In genomic region chr9:74348776-74349175, GRCm38 (mm10) we compare ENCODE assay signal across 18 mouse cellular contexts.
DNase-seq lines count a peak whose midpoint lies in the region; ATAC-seq and TF ChIP-seq lines count a peak whose summit lies in the region.
"Had no signal": no experiment of that assay in that cellular context is flagged by ENCODE, and none has a peak within 500 bp of the region (broad histone marks: within the 10 kb centered on the region; RNA-seq: fewer than 3 reads in every experiment).

No protein-coding gene starts in this region.

- H3K4me3 ChIP-seq in liver, embryonic 12.5 days: no peak overlapping the region
- no peak overlapping the region for H3K4me3 ChIP-seq in ES-Bruce4 (ENCODE audit: low read depth, low read length)
- H3K4me3 ChIP-seq: embryonic facial prominence, embryonic 12.5 days; heart, embryonic 13.5 days; limb, embryonic 10.5 days; midbrain, embryonic 12.5 days; myocyte had no signal

- H3K4me1 ChIP-seq in liver, embryonic 12.5 days: no peaks in the 10 kb centered on the region
- H3K4me1 ChIP-seq in ES-Bruce4 (ENCODE audit: control insufficient read depth, insufficient read depth, low read length): peaks cover 2% of the 10 kb centered on the region
- H3K4me1 ChIP-seq: embryonic facial prominence, embryonic 12.5 days; heart, embryonic 13.5 days; limb, embryonic 10.5 days had no signal

- no peak overlapping the region for H3K4me2 ChIP-seq in liver, embryonic 12.5 days
- H3K4me2 ChIP-seq: embryonic facial prominence, embryonic 12.5 days; heart, embryonic 13.5 days; midbrain, embryonic 12.5 days had no signal

- no peak overlapping the region for H3K9ac ChIP-seq in liver, embryonic 12.5 days
- no peak overlapping the region for H3K9ac ChIP-seq in ES-Bruce4 (ENCODE audit: low read depth, poor library complexity, severe bottlenecking)
- H3K9ac ChIP-seq: embryonic facial prominence, embryonic 12.5 days; forebrain, postnatal 0 days; heart, embryonic 13.5 days; midbrain, embryonic 12.5 days had no signal

- no peak for TF ChIP-seq POLR2A in ES-Bruce4 (IDR thresholded peaks at IDR 0.05; ENCODE audit: insufficient read depth, low read length)

- peak; percentile 7 for DNase-seq in liver
- peak; percentile 34 for DNase-seq in embryo, embryonic 9.5 days (ENCODE audit: extremely low spot score)
- peak; percentile 33 for DNase-seq in lung, postnatal 10 days
- no peak for DNase-seq in kidney, postnatal 14 days
- no peak for DNase-seq in kidney, postnatal 4 days
- no peak for DNase-seq in kidney, postnatal 25 days
- DNase-seq: forebrain, postnatal 0 days; heart, postnatal 36 days; layer of hippocampus, postnatal 36 days; right cerebral cortex, adult 18-20 months had no signal

- TF ChIP-seq EP300 in ES-Bruce4 (IDR thresholded peaks at IDR 0.05; ENCODE audit: insufficient read depth, low read depth, low read length): no peak

- no peaks in the 10 kb centered on the region for H3K27me3 ChIP-seq in liver, embryonic 12.5 days (replicated peaks)
- H3K27me3 ChIP-seq in ES-Bruce4 (ENCODE audit: control insufficient read depth, insufficient read depth, low read length, poor library complexity, severe bottlenecking): no peaks in the 10 kb centered on the region
- H3K27me3 ChIP-seq: embryonic facial prominence, embryonic 12.5 days; heart, embryonic 13.5 days; midbrain, embryonic 12.5 days had no signal

- no peak for TF ChIP-seq CTCF in ES-Bruce4 (IDR thresholded peaks at IDR 0.05; ENCODE audit: low read depth, low read length)

- 41% methylated on average over 2 of the region's 2 CpGs for WGBS in liver, embryonic 12.5 days (ENCODE audit: insufficient replicate concordance)

- H3K27ac ChIP-seq in liver, embryonic 12.5 days: no peak overlapping the region
- peak overlapping the region; percentile 91 for H3K27ac ChIP-seq in ES-Bruce4 (ENCODE audit: insufficient read depth, low read length)
- H3K27ac ChIP-seq: embryonic facial prominence, embryonic 12.5 days; heart, embryonic 13.5 days; limb, embryonic 10.5 days; midbrain, embryonic 12.5 days had no signal

- no peaks in the 10 kb centered on the region for H3K36me3 ChIP-seq in liver, embryonic 12.5 days
- H3K36me3 ChIP-seq in ES-Bruce4 (ENCODE audit: control insufficient read depth, insufficient read depth, low read length, poor library complexity, severe bottlenecking): no peaks in the 10 kb centered on the region
- H3K36me3 ChIP-seq: embryonic facial prominence, embryonic 12.5 days; heart, embryonic 13.5 days; limb, embryonic 10.5 days; midbrain, embryonic 12.5 days had no signal

- no peaks in the 10 kb centered on the region for H3K9me3 ChIP-seq in liver, embryonic 12.5 days (replicated peaks)
- no peaks in the 10 kb centered on the region for H3K9me3 ChIP-seq in ES-Bruce4 (replicated peaks; ENCODE audit: control insufficient read depth, insufficient read depth, low read length, poor library complexity, severe bottlenecking)
- H3K9me3 ChIP-seq: embryonic facial prominence, embryonic 12.5 days; heart, embryonic 13.5 days; limb, embryonic 10.5 days; midbrain, embryonic 12.5 days had no signal

- ATAC-seq in liver, embryonic 12.5 days: no peak
- ATAC-seq: forebrain, postnatal 0 days; Patski had no signal

Comparison
In these comparisons a context has a peak if more than half of its experiments do, and no peak if none do; other contexts are left out.
1. DNase-seq: peak in liver (single experiment), embryo, embryonic 9.5 days (single experiment) and lung, postnatal 10 days (single experiment); none in kidney, postnatal 14 days (single experiment), kidney, postnatal 4 days (0 of 2) and kidney, postnatal 25 days (0 of 2).